Mouse (Mus musculus): ENCODE measurements at regions not wholly inside any gene's neighbourhood (a gene's known extent, or its start where the extent isn't known, plus 50 kb on each side); places are given as distances from the start of the nearest gene placed in this dataset.

GRCm38 (mm10) chr13:119117906-119118305 lies 310.5 kb upstream of the Paip1 start:
- no peak for TF ChIP-seq CTCF (IDR thresholded peaks at IDR 0.05; ENCODE audit: borderline replicate concordance, control insufficient read depth, extremely low read depth, insufficient read depth, low read length, poor library complexity)
- TF ChIP-seq POLR2A (IDR thresholded peaks at IDR 0.05; ENCODE audit: control insufficient read depth, extremely low read depth, insufficient read depth, low read length, poor library complexity): no peak

All from thymus, adult 2 months (tissue).